Mouse (Mus musculus) macrophage (primary cell): Measurements from ENCODE around the gene Ugp2. TPM values are rescaled to one million over a fixed set of nuclear protein-coding genes. Genes with fewer than 3 reads are reported as not detected.
"Not testable (repeated sequence)": the region's sequence is repeated elsewhere in the genome, so short reads cannot be mapped to it uniquely, and the experiment has no call there.

Experiments used
- H3K27ac ChIP-seq: fragments of 350-480 bp; formaldehyde crosslinking; 2 replicates; pipeline ENCODE4 v1.9.0; 2021
- H3K36me3 ChIP-seq: fragments of 350-480 bp; formaldehyde crosslinking; 2 replicates; pipeline ENCODE4 v1.9.0; 2021; ENCODE audit errors: inconsistent target
- H3K4me3 ChIP-seq: fragments of 350-480 bp; formaldehyde crosslinking; 2 replicates; pipeline ENCODE4 v1.9.0; 2021; ENCODE audit errors: inconsistent target
- H3K79me2 ChIP-seq: fragments of 350-480 bp; formaldehyde crosslinking; 2 replicates; pipeline ENCODE4 v1.9.0; 2021; ENCODE audit errors: inconsistent target
- WGBS: methylation state at CpG from one replicate; pipeline ENCODE4 v1.1.7; 2026; ENCODE audit warnings: inconsistent platforms; ENCODE audit not compliant: missing documents; 5-methylcytosine and 5-hydroxymethylcytosine counted together
- polyA plus RNA-seq: library from polyadenylated mRNA; stranded (reverse); fragments of 250-400 nt; gene quantifications from 3 replicates; pipeline ENCODE4 v1.2.4, GENCODE M21; 2018; ENCODE audit warnings: inconsistent platforms

The Ugp2 gene
- polyA plus RNA-seq, 1 experiment from 2014 or later: 101 TPM

DNA sequence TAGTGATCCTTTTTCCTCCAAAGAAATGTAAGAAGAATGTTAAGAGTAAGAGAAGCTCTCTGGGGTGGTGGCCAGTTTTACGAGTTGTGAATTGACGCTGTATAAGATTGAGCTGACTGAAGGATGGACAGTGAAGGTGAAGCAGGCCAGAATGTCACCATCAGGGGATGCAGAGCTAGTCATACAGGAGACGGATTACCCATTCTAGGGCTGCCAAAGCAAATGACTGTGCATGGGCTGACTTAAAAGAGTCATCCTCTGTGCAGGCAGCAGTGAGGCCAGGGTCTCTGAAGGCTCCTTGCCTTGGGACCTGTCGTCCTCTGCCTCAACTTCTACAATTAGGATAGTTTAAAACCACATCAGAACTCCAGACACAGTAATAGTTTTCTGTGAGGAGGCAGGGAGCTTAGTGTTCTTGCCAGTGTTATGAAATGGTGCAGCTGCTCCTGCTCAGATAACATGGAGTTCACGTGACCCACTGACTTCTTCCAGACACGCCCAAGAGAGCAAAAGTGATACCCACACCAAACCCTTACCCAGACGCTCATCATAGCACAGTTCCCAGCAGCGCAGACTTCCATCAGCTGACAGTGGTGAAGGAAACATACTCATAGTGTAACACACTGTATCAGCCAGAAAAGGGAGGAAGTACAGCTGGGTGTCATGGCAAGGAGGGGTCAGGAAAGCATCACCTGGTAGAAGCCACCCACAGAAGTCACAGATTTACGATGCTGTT lies 56.9 kb downstream of the Ugp2 start:
- Histone ChIP-seq H3K4me3 (no peak overlapping the region), H3K27ac (no peak overlapping the region), H3K36me3 (peaks cover 80% of the 10 kb centered on the region), H3K79me2 (no peaks in the 10 kb centered on the region)
- WGBS: 83% methylated on average over 9 of the region's 9 CpGs

DNA sequence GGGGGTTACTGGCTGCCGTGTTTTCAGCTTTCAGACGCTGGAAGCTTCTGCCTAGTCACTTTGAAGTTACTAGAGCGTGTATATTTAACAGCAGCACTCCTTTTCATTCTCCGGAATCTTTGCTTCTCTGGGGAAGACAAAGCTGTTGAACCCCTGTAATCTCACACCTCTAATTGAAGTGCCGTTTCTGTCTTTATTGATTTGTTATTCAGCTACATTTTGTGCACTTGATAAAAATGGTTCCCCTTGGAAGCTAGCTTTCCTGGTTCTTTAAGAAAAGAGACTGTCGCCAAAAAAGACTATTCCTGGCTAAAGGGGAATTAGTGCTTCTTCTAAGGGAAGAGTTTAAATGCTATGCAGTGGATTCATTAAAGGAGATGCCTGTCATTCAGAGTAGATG lies 61.5 kb downstream of the Ugp2 start:
- H3K27ac ChIP-seq: no peak overlapping the region
- no peak overlapping the region for H3K4me3 ChIP-seq
- H3K79me2 ChIP-seq: no peaks in the 10 kb centered on the region
- peaks cover 68% of the 10 kb centered on the region for H3K36me3 ChIP-seq
- 98% methylated on average over 6 of the region's 6 CpGs for WGBS

DNA sequence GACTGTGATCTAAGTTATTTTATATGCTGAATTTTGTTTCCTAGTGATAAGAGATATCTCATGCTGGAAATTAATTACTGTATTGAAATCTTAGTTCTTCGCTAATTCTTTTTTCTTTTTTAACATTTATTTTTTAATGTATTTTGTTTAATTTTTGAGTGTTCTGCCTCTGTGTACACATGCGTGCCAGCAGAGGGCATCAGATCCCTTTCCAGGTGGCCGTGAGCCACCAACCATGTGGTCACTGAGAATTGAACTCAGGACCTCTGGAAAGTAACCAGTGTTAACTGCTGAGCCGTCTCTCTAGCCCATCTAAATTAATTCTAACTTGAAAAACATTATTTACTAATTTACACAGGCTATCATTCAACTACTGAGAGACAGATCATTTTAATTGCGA lies 62.9 kb downstream of the Ugp2 start:
- peaks cover 54% of the 10 kb centered on the region for H3K36me3 ChIP-seq
- H3K4me3 ChIP-seq: no peak overlapping the region
- H3K27ac ChIP-seq: no peak overlapping the region
- H3K79me2 ChIP-seq: no peaks in the 10 kb centered on the region
- WGBS: 88% methylated on average over 5 of the region's 5 CpGs

DNA sequence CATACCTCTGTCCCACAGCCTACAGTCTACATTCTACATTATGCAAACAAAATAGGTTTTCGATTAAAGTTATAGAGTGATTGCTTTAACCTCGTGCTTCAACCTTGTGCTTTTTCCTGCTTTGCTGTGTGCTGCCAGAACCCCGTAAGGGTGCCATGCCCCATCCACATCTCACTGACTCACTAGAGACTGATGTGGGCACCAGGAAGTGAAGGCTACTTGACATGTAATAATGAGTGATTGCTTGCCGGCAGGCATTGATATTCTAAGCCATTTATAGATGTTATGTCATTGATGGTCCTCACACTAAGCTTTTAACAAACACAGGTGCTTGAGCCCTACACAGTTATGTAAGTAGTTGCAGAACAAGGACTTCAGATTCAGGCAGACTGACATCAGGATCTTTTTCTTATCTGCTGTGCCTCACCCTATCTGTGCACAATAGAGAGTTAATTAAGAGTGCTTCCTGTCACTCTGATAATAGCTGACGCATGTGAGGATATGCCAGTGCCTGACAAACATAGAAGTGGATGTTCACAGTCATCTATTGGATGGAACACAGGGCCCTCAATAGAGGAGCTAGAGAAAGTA lies 63.8 kb downstream of the Ugp2 start:
- WGBS: 98% methylated on average over 5 of the region's 5 CpGs
- H3K4me3 ChIP-seq: no peak overlapping the region
- no peak overlapping the region for H3K27ac ChIP-seq
- peaks cover 44% of the 10 kb centered on the region for H3K36me3 ChIP-seq
- no peaks in the 10 kb centered on the region for H3K79me2 ChIP-seq

DNA sequence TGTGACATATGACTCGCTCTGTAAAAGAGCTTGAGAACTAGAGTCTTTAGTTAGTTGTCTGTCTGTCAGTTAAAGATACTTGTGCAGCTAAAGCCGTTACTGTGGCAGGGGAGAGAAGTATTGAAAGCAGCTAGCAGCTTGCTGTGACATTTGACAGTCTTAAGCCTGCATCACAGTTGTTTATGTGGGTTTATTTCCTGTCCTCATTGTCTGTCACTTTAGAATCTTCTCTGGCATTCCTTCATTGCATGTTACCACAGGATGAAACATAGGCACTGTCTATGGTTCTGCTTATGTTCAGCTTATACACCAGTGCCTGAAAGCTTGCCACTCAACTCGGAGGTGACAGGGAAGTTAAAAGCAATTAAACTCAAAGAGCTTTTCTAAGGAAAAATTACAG lies 67.4 kb downstream of the Ugp2 start:
- Histone ChIP-seq H3K27ac (no peak overlapping the region), H3K4me3 (no peak overlapping the region), H3K36me3 (peaks cover 54% of the 10 kb centered on the region), H3K79me2 (no peaks in the 10 kb centered on the region)
- WGBS: 91% methylated on average over 3 of the region's 3 CpGs

DNA sequence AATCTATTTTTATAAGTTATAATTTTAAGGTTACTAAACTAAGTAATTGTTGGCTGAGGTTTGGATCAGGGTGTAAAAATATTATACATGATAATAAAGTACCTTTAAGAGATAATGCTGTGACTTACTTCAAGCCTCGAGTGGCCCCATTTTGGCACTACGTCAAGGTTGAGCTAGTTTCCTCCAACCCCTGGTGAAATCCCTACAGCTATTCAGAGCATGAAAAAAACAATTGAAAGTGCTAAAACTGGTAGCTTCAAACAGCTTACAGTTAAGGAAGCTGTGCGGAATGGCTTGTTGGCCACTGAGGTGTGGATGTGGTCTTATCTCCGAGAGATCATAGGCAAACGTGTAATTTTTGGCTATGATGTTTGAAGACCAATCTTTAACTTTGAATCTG lies 75.5 kb downstream of the Ugp2 start:
- Histone ChIP-seq H3K4me3 (no peak overlapping the region), H3K79me2 (no peaks in the 10 kb centered on the region), H3K27ac (no peak overlapping the region), H3K36me3 (peaks cover 60% of the 10 kb centered on the region)
- WGBS: 90% methylated on average over 5 of the region's 5 CpGs

DNA sequence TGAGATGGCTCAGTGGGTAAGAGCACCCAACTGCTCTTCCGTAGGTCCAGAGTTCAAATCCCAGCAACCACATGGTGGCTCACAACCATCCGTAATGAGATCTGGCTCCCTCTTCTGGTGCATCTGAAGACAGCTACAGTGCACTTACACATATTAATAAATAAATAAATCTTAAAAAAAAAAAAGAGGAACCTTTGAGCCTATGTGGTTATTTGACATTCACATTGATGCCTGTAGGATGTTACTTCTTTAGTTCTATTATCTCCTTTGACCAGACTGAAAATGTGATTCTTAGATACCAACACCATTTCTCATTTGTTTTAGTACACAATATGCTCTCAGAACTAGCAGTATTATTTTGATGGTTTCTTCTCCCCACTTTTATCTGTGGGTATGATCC lies 82.8 kb downstream of the Ugp2 start:
- H3K27ac ChIP-seq, H3K4me3 ChIP-seq: not testable (repeated sequence)
- Histone ChIP-seq H3K36me3 (peaks cover 22% of the 10 kb centered on the region), H3K79me2 (peaks cover 15% of the 10 kb centered on the region; the same call in 1 of the 2 replicates)
- 100% methylated on average over 2 of the region's 2 CpGs for WGBS

DNA sequence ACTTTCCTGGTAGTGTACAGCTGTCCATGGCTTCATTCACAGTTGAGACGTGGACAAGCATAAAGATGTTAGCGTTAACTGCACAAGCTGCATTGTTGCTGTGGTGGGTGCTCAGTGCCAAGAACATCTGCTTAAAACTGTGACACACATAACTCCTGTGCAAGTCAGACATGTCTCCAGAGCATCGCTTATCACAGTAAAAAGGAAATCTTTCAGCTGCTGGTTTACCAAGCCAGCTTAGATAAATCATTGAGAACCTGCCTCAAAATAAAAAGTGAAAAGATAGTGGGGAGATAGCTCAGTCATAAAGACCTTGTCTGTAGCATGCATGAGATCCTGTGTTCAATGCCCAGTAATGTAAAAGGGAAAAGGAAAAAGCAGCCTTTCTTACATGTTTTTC lies 84.6 kb downstream of the Ugp2 start:
- no peak overlapping the region for H3K4me3 ChIP-seq
- WGBS: 95% methylated on average over 3 of the region's 3 CpGs

DNA sequence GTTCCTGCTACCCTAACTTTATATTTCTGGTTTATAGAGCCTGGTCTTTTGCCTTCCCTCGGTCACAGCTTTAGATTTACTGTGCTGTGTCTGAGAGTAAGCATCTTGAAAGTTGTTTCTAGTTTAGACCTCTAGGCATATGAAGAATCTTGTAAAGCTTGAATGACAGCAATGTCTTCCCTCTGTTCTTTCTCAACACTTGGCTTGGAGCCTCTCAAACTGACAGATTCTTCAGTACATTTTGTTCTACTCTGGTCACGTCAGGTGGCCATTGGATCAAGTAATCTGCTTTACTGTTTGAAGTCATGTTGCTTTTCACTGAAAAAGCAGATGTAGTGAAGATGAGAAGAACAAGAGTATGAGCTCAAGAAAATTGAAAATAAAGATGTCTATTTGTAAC lies 94.8 kb downstream of the Ugp2 start:
- WGBS: 96% methylated on average over 2 of the region's 2 CpGs
- peaks cover 24% of the 10 kb centered on the region; the same call in 1 of the 2 replicates for H3K36me3 ChIP-seq
- H3K4me3 ChIP-seq: no peak overlapping the region
- H3K27ac ChIP-seq: no peak overlapping the region
- H3K79me2 ChIP-seq: no peaks in the 10 kb centered on the region

More for the DNA sequence above, 84.6 kb downstream of the Ugp2 start:
- Histone ChIP-seq H3K36me3 (peaks cover 9% of the 10 kb centered on the region), H3K27ac (no peak overlapping the region), H3K79me2 (peaks cover 15% of the 10 kb centered on the region; the same call in 1 of the 2 replicates)

Other genes starting within 250 kb of the Ugp2 start
- 20.5 to 29.2 TPM (median 22.2 TPM) in 3 replicates for gene Vps54, start 131.9 kb downstream of the Ugp2 start, polyA plus RNA-seq
- gene Wdpcp, start 201.0 kb upstream of the Ugp2 start, polyA plus RNA-seq: 4.1 to 5.7 TPM (median 4.8 TPM) in 3 replicates
- gene Mdh1, start 201.2 kb upstream of the Ugp2 start, polyA plus RNA-seq: 104 to 116 TPM (median 114 TPM) in 3 replicates